Mouse (Mus musculus) hindbrain, embryonic 16.5 days (tissue): ENCODE data around the gene Gspt2. TPM values are rescaled to one million over a fixed set of nuclear protein-coding genes. Genes with fewer than 3 reads are reported as not detected.

Experiments used
- polyA plus RNA-seq: library from polyadenylated mRNA; unstranded; fragments of >200 nt; fragmentation: Nextera tagmentation; extraction: Ambion mirVana; gene quantifications from 2 replicates; pipeline ENCODE4 v1.2.1, GENCODE M21; 2015

The Gspt2 gene
- polyA plus RNA-seq, 1 experiment from 2014 or later, result 26.2 TPM

Other genes with a start within 250 kb of the Gspt2 start
- 956 and 1,025 TPM in 2 replicates for gene Maged1, start 93.9 kb upstream of the Gspt2 start, polyA plus RNA-seq
- 1.4 and 1.9 TPM in 2 replicates for gene Zxdb, start 88.5 kb downstream of the Gspt2 start, polyA plus RNA-seq